Mouse (Mus musculus) thymus, postnatal 25 days (tissue): ENCODE measurements around the gene Mapk8ip3.
A peak's percentile ranks its signal among the peaks of the same experiment; 100 is the strongest.

Experiments
- DNase-seq: peaks from one replicate; pipeline ENCODE4 v3.0.0; 2022

Mapk8ip3 gene

GRCm38 (mm10) chr17:24884391-24884790 lies 52.4 kb downstream of the Mapk8ip3 start:
- no peak for DNase-seq

- DNase-seq: peak; percentile 42
These were observed 54.9 kb downstream of the Mapk8ip3 start for GRCm38 (mm10) chr17:24881738-24882440.

- no peak for DNase-seq
These were observed 58.2 kb downstream of the Mapk8ip3 start for GRCm38 (mm10) chr17:24878531-24878930.

- DNase-seq: peak; percentile 57
These were observed 58.7 kb downstream of the Mapk8ip3 start for GRCm38 (mm10) chr17:24878117-24878397.

- no peak for DNase-seq
These were observed 59.3 kb downstream of the Mapk8ip3 start for GRCm38 (mm10) chr17:24877336-24878116.

GRCm38 (mm10) chr17:24874989-24875388 lies 61.8 kb downstream of the Mapk8ip3 start:
- DNase-seq: no peak

GRCm38 (mm10) chr17:24874405-24874745 lies 62.4 kb downstream of the Mapk8ip3 start:
- no peak for DNase-seq

GRCm38 (mm10) chr17:24873695-24874404 lies 62.9 kb downstream of the Mapk8ip3 start:
- DNase-seq: no peak

GRCm38 (mm10) chr17:24867914-24868313 lies 68.9 kb downstream of the Mapk8ip3 start:
- no peak for DNase-seq

- no peak for DNase-seq
These were observed 71.0 kb downstream of the Mapk8ip3 start, which contains the start of gene Igfals for GRCm38 (mm10) chr17:24865776-24866175. Gene Igfals, plus strand, starts transcription at chr17:24865997.

GRCm38 (mm10) chr17:24861785-24862184 lies 75.0 kb downstream of the Mapk8ip3 start:
- DNase-seq: no peak

- no peak for DNase-seq
These were observed 76.7 kb downstream of the Mapk8ip3 start for GRCm38 (mm10) chr17:24860076-24860475.

- no peak for DNase-seq
These were observed 77.8 kb downstream of the Mapk8ip3 start for GRCm38 (mm10) chr17:24858967-24859366.

- DNase-seq: no peak
These were observed 78.8 kb downstream of the Mapk8ip3 start for GRCm38 (mm10) chr17:24857831-24858470.

GRCm38 (mm10) chr17:24856589-24856988 lies 80.2 kb downstream of the Mapk8ip3 start:
- no peak for DNase-seq

- DNase-seq: no peak
These were observed 80.8 kb downstream of the Mapk8ip3 start for GRCm38 (mm10) chr17:24855838-24856464.

GRCm38 (mm10) chr17:24851381-24852125 lies 85.2 kb downstream of the Mapk8ip3 start:
- DNase-seq: no peak

- no peak for DNase-seq
These were observed 86.0 kb downstream of the Mapk8ip3 start for GRCm38 (mm10) chr17:24850773-24851127.

- peak; percentile 92 for DNase-seq
These were observed 86.6 kb downstream of the Mapk8ip3 start, which contains the start of gene Fahd1 for GRCm38 (mm10) chr17:24850065-24850772. Gene Fahd1, minus strand, starts transcription at chr17:24850364.

GRCm38 (mm10) chr17:24849733-24850064 lies 87.1 kb downstream of the Mapk8ip3 start:
- DNase-seq: no peak

- no peak for DNase-seq
These were observed 88.2 kb downstream of the Mapk8ip3 start for GRCm38 (mm10) chr17:24848600-24849031.

GRCm38 (mm10) chr17:24847386-24847785 lies 89.4 kb downstream of the Mapk8ip3 start:
- DNase-seq: no peak
